Mouse (Mus musculus) kidney, embryonic 16.5 days (tissue): Measurements from ENCODE around the gene Calm4. TPM values are rescaled to one million over a fixed set of nuclear protein-coding genes. Genes with fewer than 3 reads are reported as not detected.
"Not testable (repeated sequence)": the region's sequence is repeated elsewhere in the genome, so short reads cannot be mapped to it uniquely, and the experiment has no call there.

Source experiments
- ATAC-seq: fragments of 200-750 bp; cut with Nextera tagmentation; 2 replicates; pipeline ENCODE4 v1.8.0; 2017; ENCODE audit warnings: moderate TSS enrichment; ENCODE audit not compliant: low FRiP score, low TSS enrichment
- H3K27ac ChIP-seq: fragments of 300-500 bp; sonication (generic); 2 replicates; pipeline ENCODE4 v1.5.1; 2014; ENCODE audit warnings: low read length
- H3K27me3 ChIP-seq: fragments of 300-500 bp; sonication (generic); 2 replicates; pipeline ENCODE4 v1.6.1; 2014; ENCODE audit warnings: low read length, control low read depth, mixed read lengths; ENCODE audit not compliant: insufficient read depth
- H3K36me3 ChIP-seq: fragments of 300-500 bp; sonication (generic); 2 replicates; pipeline ENCODE4 v1.6.1; 2014; ENCODE audit warnings: low read length, control low read depth, mixed read lengths; ENCODE audit not compliant: insufficient read depth
- H3K4me1 ChIP-seq: fragments of 300-500 bp; sonication (generic); 2 replicates; pipeline ENCODE4 v1.6.1; 2014; ENCODE audit warnings: low read length, control low read depth, mixed read lengths; ENCODE audit not compliant: insufficient read depth
- H3K4me2 ChIP-seq: fragments of 300-500 bp; sonication (generic); replicated peaks from 2 replicates; pipeline ENCODE4 v1.6.1; 2014; ENCODE audit warnings: low read depth, low read length
- H3K4me3 ChIP-seq: fragments of 300-500 bp; sonication (generic); 2 replicates; pipeline ENCODE4 v1.5.1; 2014; ENCODE audit warnings: mild to moderate bottlenecking, low read length
- H3K9ac ChIP-seq: fragments of 300-500 bp; sonication (generic); replicated peaks from 2 replicates; pipeline ENCODE4 v1.6.1; 2014; ENCODE audit warnings: low read length
- H3K9me3 ChIP-seq: fragments of 300-500 bp; sonication (generic); 2 replicates; pipeline ENCODE4 v1.6.1; 2016; ENCODE audit warnings: low read length, control low read depth
- WGBS: fragments of 180-500 bp; shearing (Covaris S2); extraction: QIAGEN DNeasy Blood & Tissue Kit; methylation state at CpG from one replicate; pipeline ENCODE4 v1.1.7; 2014; 5-methylcytosine and 5-hydroxymethylcytosine counted together
- polyA plus RNA-seq: library from polyadenylated mRNA; unstranded; fragments of >200 nt; fragmentation: Nextera tagmentation; extraction: Ambion mirVana; gene quantifications from 2 replicates; pipeline ENCODE4 v1.2.1, GENCODE M21; 2015

The Calm4 gene
- polyA plus RNA-seq: not detected in 2 replicates

GRCm38 (mm10) chr13:3837312-3837807 lies at the start of gene Calm4:
Gene Calm4, plus strand, starts transcription at chr13:3837757.
- not testable (repeated sequence) for H3K9ac ChIP-seq, H3K4me2 ChIP-seq, H3K9me3 ChIP-seq, H3K4me1 ChIP-seq, H3K36me3 ChIP-seq, H3K4me3 ChIP-seq, H3K27ac ChIP-seq, ATAC-seq, H3K27me3 ChIP-seq

GRCm38 (mm10) chr13:3788588-3788987 lies 49.0 kb upstream of the Calm4 start:
- Histone ChIP-seq H3K27me3 (no peaks in the 10 kb centered on the region), H3K27ac (no peak overlapping the region), H3K4me1 (no peaks in the 10 kb centered on the region), H3K4me3 (no peak overlapping the region), H3K9ac (no peak overlapping the region), H3K9me3 (no peaks in the 10 kb centered on the region), H3K36me3 (no peaks in the 10 kb centered on the region), H3K4me2 (no peak overlapping the region)
- WGBS: 96% methylated on average over 2 of the region's 2 CpGs
- no peak for ATAC-seq

- Histone ChIP-seq H3K4me3 (no peak overlapping the region), H3K27me3 (no peaks in the 10 kb centered on the region), H3K9me3 (no peaks in the 10 kb centered on the region), H3K4me2 (no peak overlapping the region), H3K4me1 (no peaks in the 10 kb centered on the region), H3K9ac (no peak overlapping the region), H3K27ac (no peak overlapping the region), H3K36me3 (no peaks in the 10 kb centered on the region)
- WGBS: 46% methylated on average over 2 of the region's 2 CpGs
- ATAC-seq: no peak
Measured at GRCm38 (mm10) chr13:3789531-3789930, 48.0 kb upstream of the Calm4 start.

GRCm38 (mm10) chr13:3796649-3797048 lies 40.9 kb upstream of the Calm4 start:
- no peak overlapping the region for H3K27ac ChIP-seq
- no peaks in the 10 kb centered on the region for H3K27me3 ChIP-seq
- 80% methylated on average over 4 of the region's 4 CpGs for WGBS
- H3K4me2 ChIP-seq: no peak overlapping the region
- H3K9ac ChIP-seq: no peak overlapping the region
- 0 out of 2 replicates have a peak, but pooled peaks cover 14% of the 10 kb centered on the region for H3K4me1 ChIP-seq
- no peaks in the 10 kb centered on the region for H3K9me3 ChIP-seq
- H3K4me3 ChIP-seq: no peak overlapping the region
- H3K36me3 ChIP-seq: no peaks in the 10 kb centered on the region
- no peak for ATAC-seq

- no peak overlapping the region for H3K27ac ChIP-seq
Measured at GRCm38 (mm10) chr13:3798751-3799150, 38.8 kb upstream of the Calm4 start.

GRCm38 (mm10) chr13:3799386-3799785 lies 38.2 kb upstream of the Calm4 start:
- Histone ChIP-seq H3K27ac (no peak overlapping the region), H3K27me3 (no peaks in the 10 kb centered on the region), H3K4me2 (no peak overlapping the region), H3K4me1 (peaks cover 20% of the 10 kb centered on the region; the same call in 1 of the 2 replicates), H3K36me3 (no peaks in the 10 kb centered on the region), H3K4me3 (no peak overlapping the region), H3K9ac (no peak overlapping the region), H3K9me3 (no peaks in the 10 kb centered on the region)
- ATAC-seq: no peak
- 22% methylated on average over 3 of the region's 3 CpGs for WGBS

More at GRCm38 (mm10) chr13:3798751-3799150, 38.8 kb upstream of the Calm4 start:
- Histone ChIP-seq H3K9ac (no peak overlapping the region), H3K4me2 (no peak overlapping the region), H3K4me3 (no peak overlapping the region), H3K9me3 (no peaks in the 10 kb centered on the region), H3K36me3 (no peaks in the 10 kb centered on the region), H3K4me1 (peaks cover 15% of the 10 kb centered on the region; the same call in 1 of the 2 replicates), H3K27me3 (no peaks in the 10 kb centered on the region)
- ATAC-seq: 0 out of 2 replicates have a peak, but pooled peaks have one; percentile 41

- Histone ChIP-seq H3K4me3 (no peak within 1 kb of the TSS), H3K27me3 (no peaks in the 10 kb centered on the region), H3K36me3 (no peaks in the 10 kb centered on the region), H3K4me2 (no peak within 1 kb of the TSS), H3K4me1 (peaks cover 24% of the 10 kb centered on the region), H3K9ac (no peak within 1 kb of the TSS), H3K27ac (peak within 1 kb of the TSS; percentile 20; the same call in 1 of the 2 replicates), H3K9me3 (no peaks in the 10 kb centered on the region)
- WGBS: 60% methylated on average over 13 of the region's 13 CpGs
- peak; percentile 89 for ATAC-seq
Measured at GRCm38 (mm10) chr13:3804186-3804585, 33.4 kb upstream of the Calm4 start, which contains the start of gene Calml3. Gene Calml3, minus strand, starts transcription at chr13:3804316.

- Histone ChIP-seq H3K4me3 (no peak overlapping the region), H3K27me3 (no peaks in the 10 kb centered on the region), H3K9ac (no peak overlapping the region), H3K4me2 (no peak overlapping the region), H3K9me3 (no peaks in the 10 kb centered on the region), H3K4me1 (peaks cover 21% of the 10 kb centered on the region), H3K27ac (no peak overlapping the region), H3K36me3 (no peaks in the 10 kb centered on the region)
- 39% methylated on average over 2 of the region's 2 CpGs for WGBS
- ATAC-seq: peak; percentile 33; the same call in 1 of the 2 replicates
Measured at GRCm38 (mm10) chr13:3805132-3805531, 32.4 kb upstream of the Calm4 start.

GRCm38 (mm10) chr13:3805638-3806037 lies 31.9 kb upstream of the Calm4 start:
- Histone ChIP-seq H3K36me3 (no peaks in the 10 kb centered on the region), H3K27me3 (no peaks in the 10 kb centered on the region), H3K9me3 (no peaks in the 10 kb centered on the region), H3K4me2 (no peak overlapping the region), H3K9ac (no peak overlapping the region), H3K4me1 (peaks cover 21% of the 10 kb centered on the region), H3K27ac (peak overlapping the region; percentile 45), H3K4me3 (no peak overlapping the region)
- ATAC-seq: no peak
- 57% methylated on average over 5 of the region's 5 CpGs for WGBS

- Histone ChIP-seq H3K9ac (no peak overlapping the region), H3K27ac (no peak overlapping the region), H3K4me3 (no peak overlapping the region), H3K36me3 (no peaks in the 10 kb centered on the region), H3K9me3 (no peaks in the 10 kb centered on the region), H3K27me3 (no peaks in the 10 kb centered on the region), H3K4me2 (no peak overlapping the region), H3K4me1 (peaks cover 13% of the 10 kb centered on the region)
- WGBS: 81% methylated on average over 7 of the region's 7 CpGs
- ATAC-seq: no peak
Measured at GRCm38 (mm10) chr13:3807131-3807827, 30.3 kb upstream of the Calm4 start.
